Mouse (Mus musculus): ENCODE measurements around the gene Bad. TPM values are rescaled to one million over a fixed set of nuclear protein-coding genes. Genes with fewer than 3 reads are reported as not detected.
A peak's percentile ranks its signal among the peaks of the same experiment; 100 is the strongest.

Gene Bad
- total RNA-seq, 2 experiments from 2014 or later: 48.6 to 54.5 TPM

GRCm38 (mm10) chr19:6914540-6914939 lies 27.1 kb upstream of the Bad start:
- no peak for DNase-seq

GRCm38 (mm10) chr19:6915276-6915675 lies 26.4 kb upstream of the Bad start:
- DNase-seq: no peak

GRCm38 (mm10) chr19:6916496-6916895 lies 25.2 kb upstream of the Bad start:
- DNase-seq: no peak

GRCm38 (mm10) chr19:6918321-6918720 lies 23.3 kb upstream of the Bad start:
- DNase-seq: no peak

GRCm38 (mm10) chr19:6919431-6919830 lies 22.2 kb upstream of the Bad start:
- no peak for DNase-seq

GRCm38 (mm10) chr19:6919876-6920740 lies 21.6 kb upstream of the Bad start:
- peak; percentile 69 to 71 for DNase-seq

- DNase-seq: peak; percentile 56 to 61
Observed at GRCm38 (mm10) chr19:6920741-6921636, 20.7 kb upstream of the Bad start.

GRCm38 (mm10) chr19:6921647-6922567 lies 19.8 kb upstream of the Bad start, which contains the start of gene Esrra:
Gene Esrra (minus strand): TSS chr19:6921813.
- DNase-seq: peak; percentile 100

- DNase-seq: no peak
Observed at GRCm38 (mm10) chr19:6922901-6923735, 18.5 kb upstream of the Bad start.

- DNase-seq: peak; percentile 90 to 95
Observed at GRCm38 (mm10) chr19:6924461-6925306, 17.0 kb upstream of the Bad start.

GRCm38 (mm10) chr19:6925307-6925573 lies 16.4 kb upstream of the Bad start, which contains the start of gene Catsperz:
Gene Catsperz (minus strand): TSS chr19:6925380.
- no peak for DNase-seq

GRCm38 (mm10) chr19:6925611-6926329 lies 15.9 kb upstream of the Bad start:
- DNase-seq: no peak

GRCm38 (mm10) chr19:6926559-6927255 lies 15.0 kb upstream of the Bad start:
- peak; percentile 38 to 55 for DNase-seq

- no peak for DNase-seq
Observed at GRCm38 (mm10) chr19:6928080-6928479, 13.6 kb upstream of the Bad start.

GRCm38 (mm10) chr19:6931002-6931401 lies 10.7 kb upstream of the Bad start:
- DNase-seq: no peak

GRCm38 (mm10) chr19:6932018-6932417 lies 9.6 kb upstream of the Bad start:
- DNase-seq: peak in 1 of 2 experiments; percentile 2

- DNase-seq: no peak
Observed at GRCm38 (mm10) chr19:6933102-6933435, 8.6 kb upstream of the Bad start.

- DNase-seq: peak; percentile 26 to 49
Observed at GRCm38 (mm10) chr19:6933436-6934194, 8.0 kb upstream of the Bad start.

Data from adrenal gland, postnatal 36 days (tissue).